Mouse (Mus musculus) neural tube, embryonic 14.5 days (tissue): ENCODE data around the gene Lat. TPM values are rescaled to one million over a fixed set of nuclear protein-coding genes. Genes with fewer than 3 reads are reported as not detected.
"Not testable (repeated sequence)": the region's sequence is repeated elsewhere in the genome, so short reads cannot be mapped to it uniquely, and the experiment has no call there.

Experiments
- ATAC-seq: fragments of 200-750 bp; cut with Nextera tagmentation; 2 replicates; pipeline ENCODE4 v1.8.0; 2017; ENCODE audit warnings: low read depth, mild to moderate bottlenecking, moderate TSS enrichment, moderate library complexity
- H3K27ac ChIP-seq: fragments of 300-500 bp; sonication (generic); 2 replicates; pipeline ENCODE4 v1.5.1; 2014; ENCODE audit warnings: low read depth, mild to moderate bottlenecking, control low read depth, low read length, moderate library complexity, mixed read lengths
- H3K27me3 ChIP-seq: fragments of 300-500 bp; sonication (generic); 2 replicates; pipeline ENCODE4 v1.6.1; 2014; ENCODE audit warnings: low read length; ENCODE audit not compliant: control insufficient read depth, insufficient read depth
- H3K36me3 ChIP-seq: fragments of 300-500 bp; sonication (generic); 2 replicates; pipeline ENCODE4 v1.6.1; 2014; ENCODE audit warnings: low read length, mixed read lengths; ENCODE audit not compliant: control insufficient read depth, insufficient read depth
- H3K4me1 ChIP-seq: fragments of 300-500 bp; sonication (generic); 2 replicates; pipeline ENCODE4 v1.6.1; 2014; ENCODE audit warnings: low read length; ENCODE audit not compliant: control insufficient read depth, insufficient read depth
- H3K4me2 ChIP-seq: fragments of 300-500 bp; sonication (generic); 2 replicates; pipeline ENCODE4 v1.6.1; 2014; ENCODE audit warnings: mild to moderate bottlenecking, low read depth, low read length, control low read depth
- H3K4me3 ChIP-seq: fragments of 300-500 bp; sonication (generic); 2 replicates; pipeline ENCODE4 v1.5.1; 2014; ENCODE audit warnings: low read depth, low read length, control low read depth, mixed read lengths
- H3K9ac ChIP-seq: fragments of 300-500 bp; sonication (generic); replicated peaks from 2 replicates; pipeline ENCODE4 v1.6.1; 2014; ENCODE audit warnings: low read depth, mild to moderate bottlenecking, control low read depth, low read length, mixed read lengths
- H3K9me3 ChIP-seq: fragments of 300-500 bp; sonication (generic); 2 replicates; pipeline ENCODE4 v1.6.1; 2016; ENCODE audit warnings: low read length; ENCODE audit not compliant: control insufficient read depth
- WGBS: fragments of 180-500 bp; shearing (Covaris S2); extraction: QIAGEN DNeasy Blood & Tissue Kit; methylation state at CpG from one replicate; pipeline ENCODE4 v1.1.7; 2014; 5-methylcytosine and 5-hydroxymethylcytosine counted together
- polyA plus RNA-seq: library from polyadenylated mRNA; unstranded; fragments of >200 nt; fragmentation: Nextera tagmentation; extraction: Ambion mirVana; gene quantifications from 2 replicates; pipeline ENCODE4 v1.2.1, GENCODE M21; 2014

Gene Lat
- polyA plus RNA-seq, result 1.0 and 1.3 TPM in 2 replicates

GRCm38 (mm10) chr7:126369393-126369792, at the start of gene Lat:
Lat (minus strand) TSS chr7:126369570.
- H3K4me3 ChIP-seq, result no peak within 1 kb of the TSS
- no peak for ATAC-seq
- H3K9ac ChIP-seq, result no peak within 1 kb of the TSS
- H3K9me3 ChIP-seq, result no peaks in the 10 kb centered on the region
- H3K27me3 ChIP-seq, result no peaks in the 10 kb centered on the region
- 79% methylated on average over 13 of the region's 13 CpGs for WGBS
- H3K36me3 ChIP-seq, result peaks cover 39% of the 10 kb centered on the region
- H3K4me1 ChIP-seq, result no peaks in the 10 kb centered on the region
- H3K27ac ChIP-seq, result no peak within 1 kb of the TSS
- no peak within 1 kb of the TSS for H3K4me2 ChIP-seq

- H3K4me2 ChIP-seq, result no peak overlapping the region
- no peaks in the 10 kb centered on the region for H3K36me3 ChIP-seq
- 72% methylated on average over 3 of the region's 3 CpGs for WGBS
- no peak overlapping the region for H3K9ac ChIP-seq
- no peaks in the 10 kb centered on the region for H3K27me3 ChIP-seq
- no peaks in the 10 kb centered on the region for H3K9me3 ChIP-seq
- H3K27ac ChIP-seq, result no peak overlapping the region
- ATAC-seq, result no peak
- no peaks in the 10 kb centered on the region for H3K4me1 ChIP-seq
- H3K4me3 ChIP-seq, result no peak overlapping the region
Observed at GRCm38 (mm10) chr7:126418496-126418895, 49.1 kb upstream of the Lat start.

- 91% methylated on average over 4 of the region's 4 CpGs for WGBS
- no peak for ATAC-seq
- H3K27ac ChIP-seq, result no peak overlapping the region
- no peak overlapping the region for H3K4me3 ChIP-seq
- no peaks in the 10 kb centered on the region for H3K36me3 ChIP-seq
- no peak overlapping the region for H3K9ac ChIP-seq
- H3K9me3 ChIP-seq, result no peaks in the 10 kb centered on the region
- no peaks in the 10 kb centered on the region for H3K27me3 ChIP-seq
- H3K4me2 ChIP-seq, result no peak overlapping the region
- no peaks in the 10 kb centered on the region for H3K4me1 ChIP-seq
Observed at GRCm38 (mm10) chr7:126417606-126418005, 48.2 kb upstream of the Lat start.

- H3K27me3 ChIP-seq, result no peaks in the 10 kb centered on the region
- H3K36me3 ChIP-seq, result no peaks in the 10 kb centered on the region
- H3K4me2 ChIP-seq, result no peak overlapping the region
- ATAC-seq, result no peak
- no peak overlapping the region for H3K27ac ChIP-seq
- no peaks in the 10 kb centered on the region for H3K4me1 ChIP-seq
- no peak overlapping the region for H3K4me3 ChIP-seq
- H3K9me3 ChIP-seq, result no peaks in the 10 kb centered on the region
- WGBS, result 21% methylated on average over 8 of the region's 8 CpGs
- H3K9ac ChIP-seq, result no peak overlapping the region
Observed at GRCm38 (mm10) chr7:126417045-126417444, 47.7 kb upstream of the Lat start.

- Histone ChIP-seq H3K4me1 (no peaks in the 10 kb centered on the region), H3K36me3 (no peaks in the 10 kb centered on the region), H3K9ac (no peak overlapping the region), H3K27ac (no peak overlapping the region), H3K4me3 (no peak overlapping the region), H3K27me3 (no peaks in the 10 kb centered on the region), H3K9me3 (no peaks in the 10 kb centered on the region), H3K4me2 (no peak overlapping the region)
- no peak for ATAC-seq
- 41% methylated on average over 2 of the region's 2 CpGs for WGBS
Observed at GRCm38 (mm10) chr7:126416615-126417014, 47.2 kb upstream of the Lat start.

GRCm38 (mm10) chr7:126414725-126415124, 45.4 kb upstream of the Lat start, which contains the start of gene Cd19:
Cd19 (minus strand) TSS chr7:126414889.
- H3K27me3 ChIP-seq, result no peaks in the 10 kb centered on the region
- ATAC-seq, result no peak
- H3K9me3 ChIP-seq, result no peaks in the 10 kb centered on the region
- H3K36me3 ChIP-seq, result no peaks in the 10 kb centered on the region
- WGBS, result 90% methylated on average over 6 of the region's 6 CpGs
- H3K4me3 ChIP-seq, result no peak within 1 kb of the TSS
- no peaks in the 10 kb centered on the region for H3K4me1 ChIP-seq
- H3K27ac ChIP-seq, result no peak within 1 kb of the TSS
- H3K9ac ChIP-seq, result no peak within 1 kb of the TSS
- H3K4me2 ChIP-seq, result no peak within 1 kb of the TSS

- no peaks in the 10 kb centered on the region for H3K9me3 ChIP-seq
- H3K27ac ChIP-seq, result no peak overlapping the region
- WGBS, result 90% methylated on average over 4 of the region's 4 CpGs
- H3K4me1 ChIP-seq, result no peaks in the 10 kb centered on the region
- H3K4me3 ChIP-seq, result no peak overlapping the region
- no peak for ATAC-seq
- H3K4me2 ChIP-seq, result no peak overlapping the region
- H3K9ac ChIP-seq, result no peak overlapping the region
- H3K27me3 ChIP-seq, result no peaks in the 10 kb centered on the region
- H3K36me3 ChIP-seq, result no peaks in the 10 kb centered on the region
Observed at GRCm38 (mm10) chr7:126411061-126411460, 41.7 kb upstream of the Lat start.

GRCm38 (mm10) chr7:126408686-126409085, 39.3 kb upstream of the Lat start:
- no peak overlapping the region for H3K27ac ChIP-seq
- no peak for ATAC-seq
- no peaks in the 10 kb centered on the region for H3K36me3 ChIP-seq
- H3K4me2 ChIP-seq, result no peak overlapping the region
- no peaks in the 10 kb centered on the region for H3K27me3 ChIP-seq
- H3K9ac ChIP-seq, result no peak overlapping the region
- WGBS, result 83% methylated on average over 2 of the region's 2 CpGs
- no peaks in the 10 kb centered on the region for H3K9me3 ChIP-seq
- no peaks in the 10 kb centered on the region for H3K4me1 ChIP-seq
- no peak overlapping the region for H3K4me3 ChIP-seq

- H3K27ac ChIP-seq, result not testable (repeated sequence)
Observed at GRCm38 (mm10) chr7:126402518-126402917, 33.1 kb upstream of the Lat start.

GRCm38 (mm10) chr7:126399548-126399947, 30.2 kb upstream of the Lat start:
- no peaks in the 10 kb centered on the region for H3K4me1 ChIP-seq
- no peaks in the 10 kb centered on the region for H3K27me3 ChIP-seq
- no peak overlapping the region for H3K4me3 ChIP-seq
- H3K9me3 ChIP-seq, result no peaks in the 10 kb centered on the region
- no peak overlapping the region for H3K27ac ChIP-seq
- 13% methylated on average over 5 of the region's 5 CpGs for WGBS
- H3K9ac ChIP-seq, result no peak overlapping the region
- no peaks in the 10 kb centered on the region for H3K36me3 ChIP-seq
- H3K4me2 ChIP-seq, result no peak overlapping the region
- no peak for ATAC-seq

More at GRCm38 (mm10) chr7:126402518-126402917, 33.1 kb upstream of the Lat start:
- not testable (repeated sequence) for H3K9ac ChIP-seq, H3K9me3 ChIP-seq, H3K4me2 ChIP-seq, H3K4me1 ChIP-seq, H3K36me3 ChIP-seq, H3K4me3 ChIP-seq, H3K27me3 ChIP-seq, ATAC-seq
- WGBS, result 85% methylated on average over 7 of the region's 8 CpGs
